Mouse (Mus musculus) megakaryocyte, embryonic 14.5 days (primary cell): ENCODE results near the gene Gm37240. TPM values are rescaled to one million over a fixed set of nuclear protein-coding genes. Genes with fewer than 3 reads are reported as not detected.

Source experiments
- H3K27me3 ChIP-seq: replicated peaks from 2 replicates; pipeline ENCODE3; 2012; ENCODE audit warnings: inconsistent platforms
- H3K36me3 ChIP-seq: replicated peaks from 2 replicates; pipeline ENCODE3; 2012; ENCODE audit warnings: low read length, inconsistent platforms, mixed read lengths
- H3K4me1 ChIP-seq: 2 replicates; pipeline ENCODE4 v1.6.1; 2012; ENCODE audit warnings: inconsistent platforms
- H3K4me3 ChIP-seq: replicated peaks from 2 replicates; pipeline ENCODE3; 2012; ENCODE audit warnings: moderate library complexity, mild to moderate bottlenecking, inconsistent platforms
- H3K9me3 ChIP-seq: 2 replicates; pipeline ENCODE4 v1.6.1; 2012; ENCODE audit warnings: inconsistent platforms
- FLI1 ChIP-seq: IDR thresholded peaks from 2 replicates; pipeline ENCODE4 v1.6.1; 2012; ENCODE audit warnings: low read length, inconsistent platforms, mixed read lengths
- GATA1 ChIP-seq: IDR thresholded peaks from 3 replicates; pipeline ENCODE4 v1.6.1; 2012; ENCODE audit warnings: mixed read lengths, low read length, inconsistent platforms, borderline replicate concordance
- polyA plus RNA-seq: library from polyadenylated mRNA; stranded (reverse); fragments of >175 nt; gene quantifications from 2 replicates; pipeline ENCODE4 v1.2.3, GENCODE M21; 2012; ENCODE audit warnings: low replicate concordance; ENCODE audit not compliant: insufficient read depth

Gene Gm37240
- polyA plus RNA-seq, 1 experiment, result not detected

DNA sequence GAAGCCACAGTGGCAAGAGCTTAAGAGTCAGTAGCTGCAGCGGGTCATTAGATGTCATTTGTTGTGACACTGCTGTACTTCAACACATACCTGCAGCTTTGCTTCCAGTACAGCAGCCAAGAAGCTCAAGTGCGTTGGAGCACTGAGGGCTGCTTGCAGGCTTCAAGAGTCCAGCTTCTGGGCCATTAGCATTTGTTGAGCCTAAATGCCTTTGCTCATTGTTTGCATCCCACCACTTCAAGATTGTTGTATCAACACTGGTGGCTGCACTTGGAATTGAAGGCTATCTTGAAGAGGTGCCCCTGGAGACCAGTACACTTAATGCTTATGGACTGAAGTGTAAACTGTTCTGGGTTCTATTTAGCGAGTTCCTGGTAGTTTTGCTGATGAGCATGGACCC lies 280.4 kb downstream of the Gm37240 start:
- Histone ChIP-seq H3K9me3 (no peaks in the 10 kb centered on the region), H3K4me3 (no peak overlapping the region), H3K27me3 (no peaks in the 10 kb centered on the region), H3K4me1 (peaks cover 4% of the 10 kb centered on the region), H3K36me3 (peaks cover 41% of the 10 kb centered on the region)
- TF ChIP-seq FLI1 (no peak), GATA1 (no peak)

DNA sequence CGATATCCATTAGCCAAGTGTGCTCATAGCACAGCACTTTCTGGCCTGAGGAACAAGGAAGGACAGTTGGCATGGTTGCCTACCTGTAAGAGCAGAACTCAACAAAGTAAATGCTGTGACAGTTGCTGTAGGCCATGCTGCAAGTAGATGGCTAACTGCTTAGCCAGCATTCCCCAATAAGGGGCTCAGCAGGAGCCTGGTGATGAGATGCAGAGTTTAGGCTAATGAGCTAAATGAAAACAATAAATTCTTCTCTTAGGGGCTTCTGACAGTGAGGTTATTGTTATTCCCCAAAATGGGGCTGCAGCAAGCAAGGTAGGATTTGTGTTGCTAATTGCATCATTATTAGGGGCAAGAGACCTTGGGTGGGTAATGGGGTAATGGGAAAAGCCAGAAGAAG lies 283.5 kb downstream of the Gm37240 start:
- Histone ChIP-seq H3K4me3 (no peak overlapping the region), H3K9me3 (no peaks in the 10 kb centered on the region), H3K4me1 (peaks cover 13% of the 10 kb centered on the region), H3K27me3 (no peaks in the 10 kb centered on the region), H3K36me3 (peaks cover 31% of the 10 kb centered on the region)
- TF ChIP-seq FLI1 (no peak), GATA1 (no peak)

GRCm38 (mm10) chr3:85601841-85602305 lies 285.4 kb downstream of the Gm37240 start:
- no peak for TF ChIP-seq FLI1
- no peak for TF ChIP-seq GATA1
- no peaks in the 10 kb centered on the region for H3K27me3 ChIP-seq
- peaks cover 27% of the 10 kb centered on the region for H3K36me3 ChIP-seq
- no peak overlapping the region for H3K4me3 ChIP-seq
- peaks cover 13% of the 10 kb centered on the region for H3K4me1 ChIP-seq
- no peaks in the 10 kb centered on the region for H3K9me3 ChIP-seq

- peaks cover 13% of the 10 kb centered on the region for H3K4me1 ChIP-seq
Observed at GRCm38 (mm10) chr3:85599526-85599925, 287.8 kb downstream of the Gm37240 start.

DNA sequence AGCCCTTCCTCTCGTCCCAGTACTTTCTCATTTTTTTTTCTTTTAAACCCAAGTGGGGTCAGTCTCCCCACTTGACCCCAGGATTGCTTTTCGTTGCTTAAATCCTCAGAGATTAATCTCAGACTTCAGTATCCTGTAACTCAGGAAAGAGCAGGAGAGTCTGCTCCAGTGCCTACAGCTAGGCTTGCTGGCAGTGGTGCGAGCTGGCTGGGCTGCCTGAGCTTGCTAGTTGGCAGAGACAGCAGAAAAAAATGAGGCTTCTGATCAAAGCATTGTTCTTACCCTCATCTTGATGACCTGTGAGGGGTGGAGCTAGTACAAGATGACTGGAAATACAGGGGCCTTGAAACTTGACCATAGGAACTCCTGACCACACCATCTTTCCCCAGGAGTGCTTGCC lies 292.9 kb downstream of the Gm37240 start:
- TF ChIP-seq FLI1, result no peak
- Histone ChIP-seq H3K4me3 (no peak overlapping the region), H3K4me1 (peaks cover 21% of the 10 kb centered on the region), H3K9me3 (no peaks in the 10 kb centered on the region), H3K27me3 (no peaks in the 10 kb centered on the region), H3K36me3 (peaks cover 11% of the 10 kb centered on the region)

More at GRCm38 (mm10) chr3:85599526-85599925, 287.8 kb downstream of the Gm37240 start:
- peaks cover 4% of the 10 kb centered on the region for H3K36me3 ChIP-seq
- H3K27me3 ChIP-seq, result no peaks in the 10 kb centered on the region
- no peak overlapping the region for H3K4me3 ChIP-seq
- TF ChIP-seq GATA1 (no peak), FLI1 (no peak)
- H3K9me3 ChIP-seq, result no peaks in the 10 kb centered on the region

- Histone ChIP-seq H3K36me3 (peaks cover 11% of the 10 kb centered on the region), H3K4me1 (peaks cover 32% of the 10 kb centered on the region), H3K4me3 (no peak overlapping the region), H3K27me3 (no peaks in the 10 kb centered on the region), H3K9me3 (no peaks in the 10 kb centered on the region)
- no peak for TF ChIP-seq GATA1
- no peak for TF ChIP-seq FLI1
Observed at GRCm38 (mm10) chr3:85592640-85593252, 294.6 kb downstream of the Gm37240 start.

DNA sequence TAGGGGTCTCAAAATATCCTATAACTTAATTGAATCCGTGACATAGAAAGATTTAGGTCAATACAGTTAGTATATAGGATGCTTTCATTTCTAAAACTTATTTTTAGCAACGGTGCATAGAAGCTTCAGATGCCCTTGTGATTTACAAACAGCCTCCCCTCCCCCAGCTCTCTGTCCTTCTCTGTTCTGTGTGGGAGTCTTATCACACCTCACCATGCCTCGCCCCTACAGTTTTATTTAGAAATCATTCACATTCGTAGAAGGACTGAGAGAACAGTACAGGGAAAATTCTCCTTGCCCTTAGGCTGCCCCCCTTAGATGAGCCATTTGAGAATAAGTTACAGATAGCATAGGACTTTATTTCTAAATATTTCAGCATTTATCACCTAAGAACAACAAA lies 295.3 kb downstream of the Gm37240 start:
- Histone ChIP-seq H3K36me3 (peaks cover 13% of the 10 kb centered on the region), H3K27me3 (no peaks in the 10 kb centered on the region), H3K4me3 (no peak overlapping the region), H3K9me3 (no peaks in the 10 kb centered on the region), H3K4me1 (peaks cover 38% of the 10 kb centered on the region)
- TF ChIP-seq FLI1 (no peak), GATA1 (no peak)

GRCm38 (mm10) chr3:85590090-85590754 lies 297.1 kb downstream of the Gm37240 start:
- Histone ChIP-seq H3K9me3 (no peaks in the 10 kb centered on the region), H3K36me3 (peaks cover 17% of the 10 kb centered on the region), H3K27me3 (no peaks in the 10 kb centered on the region), H3K4me3 (no peak overlapping the region), H3K4me1 (peaks cover 41% of the 10 kb centered on the region)
- no peak for TF ChIP-seq GATA1
- TF ChIP-seq FLI1, result no peak

GRCm38 (mm10) chr3:85588701-85589100 lies 298.6 kb downstream of the Gm37240 start:
- no peak overlapping the region for H3K4me3 ChIP-seq
- no peaks in the 10 kb centered on the region for H3K27me3 ChIP-seq
- H3K4me1 ChIP-seq, result peaks cover 44% of the 10 kb centered on the region
- H3K9me3 ChIP-seq, result no peaks in the 10 kb centered on the region
- H3K36me3 ChIP-seq, result peaks cover 23% of the 10 kb centered on the region
- TF ChIP-seq FLI1 (no peak), GATA1 (no peak)

DNA sequence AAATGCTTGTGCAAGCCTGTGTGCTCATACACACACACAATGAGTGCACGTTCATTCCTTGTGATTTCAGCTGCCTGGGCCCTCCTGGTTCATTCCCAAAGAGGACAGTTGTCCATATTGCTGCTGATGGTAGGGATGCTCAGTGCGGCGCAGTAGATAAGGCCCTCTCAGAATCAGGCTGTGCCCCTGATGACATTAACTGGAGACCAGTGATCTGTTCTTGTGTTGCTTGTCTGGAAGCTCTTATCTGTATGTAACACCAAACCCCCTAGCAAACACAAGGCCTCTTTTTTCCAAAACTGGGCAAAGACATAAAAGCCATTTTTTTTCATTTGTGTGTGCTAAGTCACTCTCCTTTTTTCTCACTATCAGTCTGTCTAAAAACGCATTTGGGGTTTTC lies 302.4 kb downstream of the Gm37240 start:
- H3K4me1 ChIP-seq, result peaks cover 27% of the 10 kb centered on the region
- peaks cover 40% of the 10 kb centered on the region for H3K36me3 ChIP-seq
- no peak overlapping the region for H3K4me3 ChIP-seq
- TF ChIP-seq GATA1 (no peak), FLI1 (no peak)
- no peaks in the 10 kb centered on the region for H3K27me3 ChIP-seq
- no peaks in the 10 kb centered on the region for H3K9me3 ChIP-seq

DNA sequence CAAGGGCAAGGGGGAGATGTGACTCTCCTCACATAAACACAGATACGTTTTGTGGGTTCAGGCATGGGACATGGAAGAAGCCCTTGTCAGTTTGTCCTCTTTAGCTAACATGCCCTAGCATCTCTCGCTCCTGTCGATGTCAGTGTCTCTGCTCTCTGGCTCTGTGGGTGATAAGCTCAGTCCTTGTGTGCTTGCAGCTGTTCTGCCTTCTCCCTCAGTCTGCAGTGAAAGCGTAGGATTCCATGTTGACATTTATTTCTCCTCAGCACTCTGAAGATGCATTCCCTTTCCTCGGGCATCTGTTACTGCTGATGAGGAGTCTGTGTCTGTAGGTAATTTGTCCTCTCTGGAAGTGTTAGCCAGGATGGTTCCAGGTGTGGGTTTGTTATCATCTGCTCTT lies 304.1 kb downstream of the Gm37240 start:
- TF ChIP-seq FLI1, result no peak
- TF ChIP-seq GATA1, result no peak
- Histone ChIP-seq H3K27me3 (no peaks in the 10 kb centered on the region), H3K9me3 (no peaks in the 10 kb centered on the region), H3K4me1 (peaks cover 12% of the 10 kb centered on the region), H3K4me3 (no peak overlapping the region), H3K36me3 (peaks cover 39% of the 10 kb centered on the region)
